Mouse (Mus musculus): Measurements from ENCODE around the gene Gm13277. TPM values are rescaled to one million over a fixed set of nuclear protein-coding genes. Genes with fewer than 3 reads are reported as not detected.
"Not testable (repeated sequence)": the region's sequence is repeated elsewhere in the genome, so short reads cannot be mapped to it uniquely, and the experiment has no call there.

The Gm13277 gene
- polyA plus RNA-seq (2016; fragmentation: Nextera tagmentation; extraction: Ambion mirVana) = not detected in 2 replicates

- not testable (repeated sequence) for H3K27me3 ChIP-seq (replicated peaks; ENCODE audit: low read depth, poor library complexity, severe bottlenecking); H3K9me3 ChIP-seq; H3K36me3 ChIP-seq (replicated peaks); H3K4me3 ChIP-seq; H3K4me1 ChIP-seq; DNase-seq (ENCODE audit: low spot score); H3K27ac ChIP-seq (replicated peaks)
- 0% methylated on average over 4 of the region's 28 CpGs for WGBS
Observed at GRCm38 (mm10) chr4:88788402-88788801, at the start of gene Gm13277. Gene Gm13277, plus strand, starts transcription at chr4:88788632.

GRCm38 (mm10) chr4:88739036-88739435 is 49.4 kb upstream of the Gm13277 start:
- no peak for DNase-seq (ENCODE audit: low spot score)
- Histone ChIP-seq H3K9me3 (no peaks in the 10 kb centered on the region), H3K27me3 (replicated peaks; ENCODE audit: low read depth, poor library complexity, severe bottlenecking) (no peaks in the 10 kb centered on the region), H3K27ac (replicated peaks) (no peak overlapping the region), H3K36me3 (replicated peaks) (no peaks in the 10 kb centered on the region), H3K4me3 (no peak overlapping the region), H3K4me1 (no peaks in the 10 kb centered on the region)
- 90% methylated on average over 6 of the region's 6 CpGs for WGBS

GRCm38 (mm10) chr4:88741426-88741825 is 47.0 kb upstream of the Gm13277 start:
- no peak for DNase-seq (ENCODE audit: low spot score)
- no peak overlapping the region for H3K4me3 ChIP-seq

GRCm38 (mm10) chr4:88742771-88743371 is 45.6 kb upstream of the Gm13277 start:
- no peaks in the 10 kb centered on the region for H3K9me3 ChIP-seq
- H3K4me3 ChIP-seq = no peak overlapping the region
- no peaks in the 10 kb centered on the region for H3K36me3 ChIP-seq (replicated peaks)
- WGBS = 84% methylated on average over 7 of the region's 7 CpGs
- H3K27ac ChIP-seq (replicated peaks) = no peak overlapping the region
- no peak for DNase-seq (ENCODE audit: low spot score)
- no peaks in the 10 kb centered on the region for H3K27me3 ChIP-seq (replicated peaks; ENCODE audit: low read depth, poor library complexity, severe bottlenecking)
- H3K4me1 ChIP-seq = no peaks in the 10 kb centered on the region

More at GRCm38 (mm10) chr4:88741426-88741825, 47.0 kb upstream of the Gm13277 start:
- 91% methylated on average over 4 of the region's 4 CpGs for WGBS
- Histone ChIP-seq H3K27me3 (replicated peaks; ENCODE audit: low read depth, poor library complexity, severe bottlenecking) (no peaks in the 10 kb centered on the region), H3K27ac (replicated peaks) (no peak overlapping the region), H3K4me1 (no peaks in the 10 kb centered on the region), H3K36me3 (replicated peaks) (no peaks in the 10 kb centered on the region), H3K9me3 (no peaks in the 10 kb centered on the region)

- WGBS = 77% methylated on average over 3 of the region's 3 CpGs
- H3K27me3 ChIP-seq (replicated peaks; ENCODE audit: low read depth, poor library complexity, severe bottlenecking) = no peaks in the 10 kb centered on the region
- no peak overlapping the region for H3K27ac ChIP-seq (replicated peaks)
- no peaks in the 10 kb centered on the region for H3K36me3 ChIP-seq (replicated peaks)
- H3K4me1 ChIP-seq = no peaks in the 10 kb centered on the region
- DNase-seq (ENCODE audit: low spot score) = no peak
- no peak overlapping the region for H3K4me3 ChIP-seq
- no peaks in the 10 kb centered on the region for H3K9me3 ChIP-seq
Observed at GRCm38 (mm10) chr4:88744207-88744606, 44.2 kb upstream of the Gm13277 start.

GRCm38 (mm10) chr4:88749926-88750325 is 38.5 kb upstream of the Gm13277 start:
- DNase-seq (ENCODE audit: low spot score) = no peak
- WGBS = 43% methylated on average over 6 of the region's 6 CpGs
- Histone ChIP-seq H3K4me3 (no peak overlapping the region), H3K4me1 (peaks cover 5% of the 10 kb centered on the region; the same call in 1 of the 2 replicates), H3K27me3 (replicated peaks; ENCODE audit: low read depth, poor library complexity, severe bottlenecking) (no peaks in the 10 kb centered on the region), H3K27ac (replicated peaks) (no peak overlapping the region), H3K9me3 (no peaks in the 10 kb centered on the region), H3K36me3 (replicated peaks) (no peaks in the 10 kb centered on the region)

- not testable (repeated sequence) for H3K9me3 ChIP-seq; H3K4me1 ChIP-seq; H3K27ac ChIP-seq (replicated peaks); H3K4me3 ChIP-seq; H3K27me3 ChIP-seq (replicated peaks; ENCODE audit: low read depth, poor library complexity, severe bottlenecking); H3K36me3 ChIP-seq (replicated peaks); DNase-seq (ENCODE audit: low spot score)
- 73% methylated on average over 15 of the region's 15 CpGs for WGBS
Observed at GRCm38 (mm10) chr4:88754818-88755340, 33.6 kb upstream of the Gm13277 start, which contains the start of gene Gm13271. Gene Gm13271, plus strand, starts transcription at chr4:88754868.

GRCm38 (mm10) chr4:88756581-88757513 is 31.6 kb upstream of the Gm13277 start:
- peak; percentile 43 for DNase-seq (ENCODE audit: low spot score)
- not testable (repeated sequence) for H3K9me3 ChIP-seq; H3K27me3 ChIP-seq (replicated peaks; ENCODE audit: low read depth, poor library complexity, severe bottlenecking); H3K4me1 ChIP-seq; H3K36me3 ChIP-seq (replicated peaks)
- 15% methylated on average over 29 of the region's 31 CpGs for WGBS
- Histone ChIP-seq H3K27ac (replicated peaks) (peak overlapping the region; percentile 84), H3K4me3 (peak overlapping the region; percentile 61)

GRCm38 (mm10) chr4:88757628-88758031 is 30.8 kb upstream of the Gm13277 start:
- H3K9me3 ChIP-seq; H3K36me3 ChIP-seq (replicated peaks); H3K27me3 ChIP-seq (replicated peaks; ENCODE audit: low read depth, poor library complexity, severe bottlenecking); H3K4me1 ChIP-seq: not testable (repeated sequence)
- H3K4me3 ChIP-seq = peak overlapping the region; percentile 61
- under 1% methylated on average over 21 of the region's 21 CpGs for WGBS
- H3K27ac ChIP-seq (replicated peaks) = peak overlapping the region; percentile 84
- DNase-seq (ENCODE audit: low spot score) = peak; percentile 86

GRCm38 (mm10) chr4:88758751-88759150 is 29.7 kb upstream of the Gm13277 start:
- H3K4me1 ChIP-seq; H3K4me3 ChIP-seq; H3K36me3 ChIP-seq (replicated peaks); H3K27ac ChIP-seq (replicated peaks); H3K9me3 ChIP-seq; H3K27me3 ChIP-seq (replicated peaks; ENCODE audit: low read depth, poor library complexity, severe bottlenecking); DNase-seq (ENCODE audit: low spot score): not testable (repeated sequence)
- 84% methylated on average over 9 of the region's 9 CpGs for WGBS

- H3K36me3 ChIP-seq (replicated peaks); DNase-seq (ENCODE audit: low spot score); H3K27me3 ChIP-seq (replicated peaks; ENCODE audit: low read depth, poor library complexity, severe bottlenecking); H3K9me3 ChIP-seq; H3K4me1 ChIP-seq: not testable (repeated sequence)
- peak within 1 kb of the TSS; percentile 67 for H3K27ac ChIP-seq (replicated peaks)
- peak within 1 kb of the TSS; percentile 50 for H3K4me3 ChIP-seq
- 21% methylated on average over 12 of the region's 14 CpGs for WGBS
Observed at GRCm38 (mm10) chr4:88759610-88760268, 28.7 kb upstream of the Gm13277 start, which contains the start of gene Gm13283. Gene Gm13283, plus strand, starts transcription at chr4:88760119.

GRCm38 (mm10) chr4:88760431-88760830 is 28.0 kb upstream of the Gm13277 start:
- Histone ChIP-seq H3K27ac (replicated peaks) (peak overlapping the region; percentile 67), H3K4me3 (peak overlapping the region; percentile 50)
- not testable (repeated sequence) for H3K36me3 ChIP-seq (replicated peaks); H3K9me3 ChIP-seq; H3K4me1 ChIP-seq; H3K27me3 ChIP-seq (replicated peaks; ENCODE audit: low read depth, poor library complexity, severe bottlenecking)
- peak; percentile 84 for DNase-seq (ENCODE audit: low spot score)
- WGBS = under 1% methylated on average over 24 of the region's 28 CpGs

All from embryonic facial prominence, embryonic 10.5 days (tissue).